Mouse (Mus musculus) small intestine, adult 2 months (tissue): Measurements from ENCODE around the gene Etv1.

Experiments
- CTCF ChIP-seq: fragments of 200-500 bp; IDR thresholded peaks from 2 replicates; pipeline ENCODE4 v1.5.1; 2012; ENCODE audit warnings: low read depth, mild to moderate bottlenecking, control low read depth, inconsistent platforms, low read length, moderate library complexity, mixed read lengths; ENCODE audit not compliant: insufficient replicate concordance, insufficient read length; ENCODE audit errors: extremely low read depth
- POLR2A ChIP-seq: fragments of 200-500 bp; IDR thresholded peaks from 2 replicates; pipeline ENCODE4 v1.6.1; 2012; ENCODE audit warnings: low read depth, mild to moderate bottlenecking, control low read depth, inconsistent platforms, low read length, moderate library complexity

- TF ChIP-seq CTCF (no peak), POLR2A (no peak)
Measured at GRCm38 (mm10) chr12:38730791-38731190, 48.4 kb upstream of the Etv1 start.
